Mouse (Mus musculus) thymus, postnatal 14 days (tissue): Measurements from ENCODE around the gene Pth2.

ENCODE experiments used
- DNase-seq: peaks from one replicate; pipeline ENCODE4 v3.0.0; 2021

Pth2 gene

GRCm38 (mm10) chr7:45154096-45154992, 26.5 kb upstream of the Pth2 start, which contains the start of the genes Pih1d1 and Aldh16a1:
Gene Pih1d1 (plus strand): TSS chr7:45154303.
Gene Aldh16a1 (minus strand): TSS chr7:45154584.
- peak; percentile 98 for DNase-seq

- peak; percentile 61 for DNase-seq
These were observed 25.7 kb upstream of the Pth2 start for GRCm38 (mm10) chr7:45154993-45155514.

GRCm38 (mm10) chr7:45155590-45155989, 25.2 kb upstream of the Pth2 start:
- DNase-seq, result no peak

- no peak for DNase-seq
These were observed 24.6 kb upstream of the Pth2 start for GRCm38 (mm10) chr7:45156206-45156605.

- no peak for DNase-seq
These were observed 23.3 kb upstream of the Pth2 start for GRCm38 (mm10) chr7:45157459-45157858.

- DNase-seq, result no peak
These were observed 21.8 kb upstream of the Pth2 start for GRCm38 (mm10) chr7:45158991-45159390.

GRCm38 (mm10) chr7:45160316-45160800, 20.4 kb upstream of the Pth2 start:
- no peak for DNase-seq

- no peak for DNase-seq
These were observed 19.9 kb upstream of the Pth2 start for GRCm38 (mm10) chr7:45160866-45161265.

- DNase-seq, result peak; percentile 95
These were observed 19.0 kb upstream of the Pth2 start for GRCm38 (mm10) chr7:45161612-45162473.

GRCm38 (mm10) chr7:45162551-45162950, 18.2 kb upstream of the Pth2 start:
- no peak for DNase-seq

- DNase-seq, result no peak
These were observed 17.7 kb upstream of the Pth2 start for GRCm38 (mm10) chr7:45162996-45163615.

GRCm38 (mm10) chr7:45163735-45164490, 16.9 kb upstream of the Pth2 start, which contains the start of gene Slc17a7:
Gene Slc17a7 (plus strand): TSS chr7:45163949.
- peak; percentile 39 for DNase-seq

GRCm38 (mm10) chr7:45164833-45165232, 16.0 kb upstream of the Pth2 start:
- DNase-seq, result no peak

GRCm38 (mm10) chr7:45165701-45166100, 15.1 kb upstream of the Pth2 start:
- no peak for DNase-seq

GRCm38 (mm10) chr7:45166950-45167401, 13.8 kb upstream of the Pth2 start:
- no peak for DNase-seq

GRCm38 (mm10) chr7:45167761-45168445, 12.9 kb upstream of the Pth2 start:
- no peak for DNase-seq

- no peak for DNase-seq
These were observed 12.1 kb upstream of the Pth2 start for GRCm38 (mm10) chr7:45168656-45169055.

- no peak for DNase-seq
These were observed 11.3 kb upstream of the Pth2 start for GRCm38 (mm10) chr7:45169495-45169894.

- DNase-seq, result peak; percentile 63
These were observed 7.8 kb upstream of the Pth2 start for GRCm38 (mm10) chr7:45172974-45173373.

- peak; percentile 43 for DNase-seq
These were observed 7.0 kb upstream of the Pth2 start for GRCm38 (mm10) chr7:45173772-45174171.
